Mouse (Mus musculus): ENCODE results near the gene Ugt1a6a. TPM values are rescaled to one million over a fixed set of nuclear protein-coding genes. Genes with fewer than 3 reads are reported as not detected.
"Not testable (repeated sequence)": the region's sequence is repeated elsewhere in the genome, so short reads cannot be mapped to it uniquely, and the experiment has no call there.

Gene Ugt1a6a
- total RNA-seq, 1 experiment: not detected

- DNase-seq (ENCODE audit: low read depth, low spot score): no peak
- in situ Hi-C loops (cut with MboI; ENCODE audit: low sequenced_read_pairs in 2 of 2, unreplicated experiment in 2 of 2): loop anchor here in 1 of 2 experiments (5.0 kb wide), 1 partner anchor 37 kb away; the partner anchor contains the start of gene Ugt1a6a
- H3K9me3 ChIP-seq (ENCODE audit: control insufficient read depth, insufficient read depth, low read depth, low read length): no peaks in the 10 kb centered on the region
- no peak within 1 kb of the TSS for H3K4me3 ChIP-seq (ENCODE audit: insufficient read depth in 1 of 2, low read depth in 1 of 2, low read length in 2 of 2, poor library complexity in 1 of 2, severe bottlenecking in 1 of 2)
- TF ChIP-seq CHD2 (IDR thresholded peaks at IDR 0.05; ENCODE audit: low read depth, low read length) (no peak), ZNF384 (IDR thresholded peaks at IDR 0.05; ENCODE audit: low read depth, low read length) (no peak), ZC3H11A (IDR thresholded peaks at IDR 0.05; ENCODE audit: borderline replicate concordance, low read depth, low read length) (no peak), HCFC1 (IDR thresholded peaks at IDR 0.05; ENCODE audit: borderline replicate concordance, insufficient read depth, low read length) (no peak), MAFK (IDR thresholded peaks at IDR 0.05; ENCODE audit: insufficient read depth, low read depth, low read length) (no peak)
- no peak within 1 kb of the TSS for H3K9ac ChIP-seq (ENCODE audit: insufficient read depth, low read depth, low read length, poor library complexity, severe bottlenecking)
- H3K27ac ChIP-seq (ENCODE audit: insufficient read depth, low read depth, low read length, poor library complexity, severe bottlenecking): no peak within 1 kb of the TSS
- H3K36me3 ChIP-seq (ENCODE audit: control insufficient read depth, insufficient read depth, low read length, poor library complexity, severe bottlenecking): no peaks in the 10 kb centered on the region
- H3K4me1 ChIP-seq (ENCODE audit: control insufficient read depth in 2 of 2, insufficient read depth in 2 of 2, low read length in 2 of 2, poor library complexity in 1 of 2): no peaks in the 10 kb centered on the region
Observed at GRCm38 (mm10) chr1:88094941-88095492, 39.6 kb upstream of the Ugt1a6a start, which contains the start of gene Ugt1a7c. Ugt1a7c (plus strand) TSS chr1:88095062.

DNA sequence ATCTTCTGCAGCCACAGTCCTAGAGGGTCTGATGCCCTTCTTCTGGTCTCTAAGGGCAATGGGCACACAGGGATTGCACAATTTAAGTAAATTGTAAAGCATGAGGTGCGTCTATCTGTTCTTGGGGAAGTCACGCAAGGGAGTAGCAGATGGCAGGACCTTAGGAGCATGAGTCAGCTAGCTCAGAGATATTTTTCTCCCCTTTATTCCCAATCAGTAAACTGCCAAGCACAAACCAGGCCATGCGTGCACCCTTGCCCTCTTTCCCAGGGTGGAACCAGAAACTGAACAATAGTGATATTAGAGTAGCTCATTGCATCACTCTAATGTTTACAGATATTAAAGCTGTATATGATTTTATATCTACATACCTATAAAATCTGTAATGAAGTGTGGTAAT lies 36.1 kb upstream of the Ugt1a6a start:
- not testable (repeated sequence) for H3K4me3 ChIP-seq (ENCODE audit: insufficient read depth in 1 of 2, low read depth in 1 of 2, low read length in 2 of 2, poor library complexity in 1 of 2, severe bottlenecking in 1 of 2); H3K4me1 ChIP-seq (ENCODE audit: control insufficient read depth in 2 of 2, insufficient read depth in 2 of 2, low read length in 2 of 2, poor library complexity in 1 of 2); H3K9ac ChIP-seq (ENCODE audit: insufficient read depth, low read depth, low read length, poor library complexity, severe bottlenecking); H3K9me3 ChIP-seq (ENCODE audit: control insufficient read depth, insufficient read depth, low read depth, low read length); H3K36me3 ChIP-seq (ENCODE audit: control insufficient read depth, insufficient read depth, low read length, poor library complexity, severe bottlenecking); DNase-seq (ENCODE audit: low read depth, low spot score); H3K27ac ChIP-seq (ENCODE audit: insufficient read depth, low read depth, low read length, poor library complexity, severe bottlenecking)
- in situ Hi-C loops (cut with MboI; ENCODE audit: low sequenced_read_pairs in 2 of 2, unreplicated experiment in 2 of 2): loop anchor here in 1 of 2 experiments (5.0 kb wide), 1 partner anchor 34 kb away; the partner anchor contains the start of gene Ugt1a6a

DNA sequence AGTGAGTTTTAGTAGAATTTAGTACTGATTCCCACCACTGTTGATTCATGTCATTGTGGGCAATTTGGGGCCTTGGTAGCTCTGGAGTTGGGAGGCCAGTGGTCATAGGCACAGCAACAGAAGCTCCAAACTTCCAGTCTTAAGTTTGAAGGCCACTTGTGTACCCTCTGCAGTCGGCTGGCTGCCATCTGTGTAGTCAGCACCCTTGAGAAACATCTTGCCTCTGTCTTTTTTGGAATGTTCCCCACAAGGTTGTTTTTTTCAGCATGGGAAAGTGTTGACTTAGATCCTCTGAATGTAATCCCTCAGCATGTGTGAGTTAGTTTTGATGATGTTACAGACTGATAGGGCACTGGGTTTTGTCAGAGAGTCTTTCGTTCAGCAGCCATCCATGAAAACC lies 34.9 kb upstream of the Ugt1a6a start:
- H3K27ac ChIP-seq (ENCODE audit: insufficient read depth, low read depth, low read length, poor library complexity, severe bottlenecking); H3K9ac ChIP-seq (ENCODE audit: insufficient read depth, low read depth, low read length, poor library complexity, severe bottlenecking); DNase-seq (ENCODE audit: low read depth, low spot score); H3K4me3 ChIP-seq (ENCODE audit: insufficient read depth in 1 of 2, low read depth in 1 of 2, low read length in 2 of 2, poor library complexity in 1 of 2, severe bottlenecking in 1 of 2); H3K36me3 ChIP-seq (ENCODE audit: control insufficient read depth, insufficient read depth, low read length, poor library complexity, severe bottlenecking); H3K4me1 ChIP-seq (ENCODE audit: control insufficient read depth in 2 of 2, insufficient read depth in 2 of 2, low read length in 2 of 2, poor library complexity in 1 of 2); H3K9me3 ChIP-seq (ENCODE audit: control insufficient read depth, insufficient read depth, low read depth, low read length): not testable (repeated sequence)
- in situ Hi-C loops (cut with MboI; ENCODE audit: low sequenced_read_pairs in 2 of 2, unreplicated experiment in 2 of 2): loop anchor here in 1 of 2 experiments (5.0 kb wide), 1 partner anchor 33 kb away; the partner anchor contains the start of gene Ugt1a6a

DNA sequence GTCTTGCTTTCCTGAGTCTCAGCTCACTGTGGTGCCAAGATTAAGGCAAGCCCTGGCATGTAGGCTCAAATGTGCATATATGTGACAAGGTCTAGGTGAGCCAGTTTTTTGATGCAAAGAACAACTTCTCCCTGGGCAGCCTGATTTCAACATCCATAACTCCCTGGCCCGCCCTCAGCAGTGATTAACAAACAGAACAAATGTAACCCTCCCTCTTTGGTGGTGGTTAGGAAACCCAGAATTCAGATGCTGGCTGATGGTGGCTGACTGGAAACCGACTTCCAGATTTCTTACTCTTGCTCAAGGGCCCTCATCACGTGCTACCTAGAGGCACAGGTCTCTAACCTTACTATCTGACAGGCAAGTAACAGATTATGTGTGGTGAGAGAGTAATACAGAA lies 31.6 kb upstream of the Ugt1a6a start, which contains the start of gene Ugt1a6b:
TSS of gene Ugt1a6b (plus strand) at position 234 of the 400 bp plus-strand sequence.
- H3K9ac ChIP-seq (ENCODE audit: insufficient read depth, low read depth, low read length, poor library complexity, severe bottlenecking); H3K27ac ChIP-seq (ENCODE audit: insufficient read depth, low read depth, low read length, poor library complexity, severe bottlenecking); H3K4me3 ChIP-seq (ENCODE audit: insufficient read depth in 1 of 2, low read depth in 1 of 2, low read length in 2 of 2, poor library complexity in 1 of 2, severe bottlenecking in 1 of 2); DNase-seq (ENCODE audit: low read depth, low spot score); H3K9me3 ChIP-seq (ENCODE audit: control insufficient read depth, insufficient read depth, low read depth, low read length); H3K36me3 ChIP-seq (ENCODE audit: control insufficient read depth, insufficient read depth, low read length, poor library complexity, severe bottlenecking); H3K4me1 ChIP-seq (ENCODE audit: control insufficient read depth in 2 of 2, insufficient read depth in 2 of 2, low read length in 2 of 2, poor library complexity in 1 of 2); in situ Hi-C loops (cut with MboI; ENCODE audit: low sequenced_read_pairs in 2 of 2, unreplicated experiment in 2 of 2): not testable (repeated sequence)

DNA sequence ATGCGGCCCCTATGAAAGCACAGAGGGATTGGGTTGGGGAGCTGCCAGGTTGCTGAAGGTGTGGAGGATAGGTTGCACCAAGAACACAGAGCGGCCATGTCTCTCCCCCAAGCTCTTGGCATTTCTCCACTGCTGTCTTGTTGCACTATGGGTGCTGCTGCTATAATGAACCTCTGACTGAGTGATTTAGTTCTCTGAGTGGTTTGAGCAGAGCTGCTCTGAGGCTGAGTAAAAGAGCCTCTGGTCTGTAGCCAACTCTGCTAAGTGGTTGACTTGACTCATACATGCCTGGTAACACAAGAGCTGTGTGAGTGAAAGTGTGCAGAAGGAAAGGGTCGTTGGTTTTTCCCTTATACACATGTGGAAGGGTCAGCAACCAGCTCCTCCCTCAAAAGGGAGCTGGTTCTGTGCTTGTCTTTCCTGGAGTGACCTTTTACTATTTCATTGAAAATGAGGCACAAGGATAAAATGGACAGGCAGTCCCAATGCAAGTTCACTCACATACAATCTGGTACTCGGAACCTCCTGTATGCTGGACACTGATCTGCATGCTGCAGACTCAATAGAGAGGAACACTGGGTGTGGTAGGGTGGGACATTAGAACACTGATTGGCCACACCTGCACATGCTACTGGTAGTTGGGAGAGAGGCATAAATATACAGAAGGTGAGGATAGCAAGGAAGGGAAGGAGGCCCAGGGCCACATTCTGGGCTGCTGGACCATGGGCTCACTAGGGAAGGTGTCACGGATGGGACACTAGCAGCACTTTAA lies 30.7 kb upstream of the Ugt1a6a start:
- in situ Hi-C loops (cut with MboI; ENCODE audit: low sequenced_read_pairs in 2 of 2, unreplicated experiment in 2 of 2); H3K36me3 ChIP-seq (ENCODE audit: control insufficient read depth, insufficient read depth, low read length, poor library complexity, severe bottlenecking); DNase-seq (ENCODE audit: low read depth, low spot score): not testable (repeated sequence)

More for the DNA sequence above, 30.7 kb upstream of the Ugt1a6a start:
- H3K27ac ChIP-seq (ENCODE audit: insufficient read depth, low read depth, low read length, poor library complexity, severe bottlenecking); H3K9ac ChIP-seq (ENCODE audit: insufficient read depth, low read depth, low read length, poor library complexity, severe bottlenecking); H3K4me1 ChIP-seq (ENCODE audit: control insufficient read depth in 2 of 2, insufficient read depth in 2 of 2, low read length in 2 of 2, poor library complexity in 1 of 2); H3K9me3 ChIP-seq (ENCODE audit: control insufficient read depth, insufficient read depth, low read depth, low read length); H3K4me3 ChIP-seq (ENCODE audit: insufficient read depth in 1 of 2, low read depth in 1 of 2, low read length in 2 of 2, poor library complexity in 1 of 2, severe bottlenecking in 1 of 2): not testable (repeated sequence)

All from ES-E14 (cell line).